Mouse (Mus musculus) neural tube, embryonic 14.5 days (tissue): ENCODE results near the gene Pdzd2. TPM values are rescaled to one million over a fixed set of nuclear protein-coding genes. Genes with fewer than 3 reads are reported as not detected.

Source experiments
- ATAC-seq: fragments of 200-750 bp; cut with Nextera tagmentation; 2 replicates; pipeline ENCODE4 v1.8.0; 2017; ENCODE audit warnings: low read depth, mild to moderate bottlenecking, moderate TSS enrichment, moderate library complexity
- H3K27ac ChIP-seq: fragments of 300-500 bp; sonication (generic); 2 replicates; pipeline ENCODE4 v1.5.1; 2014; ENCODE audit warnings: low read depth, mild to moderate bottlenecking, control low read depth, low read length, moderate library complexity, mixed read lengths
- H3K27me3 ChIP-seq: fragments of 300-500 bp; sonication (generic); 2 replicates; pipeline ENCODE4 v1.6.1; 2014; ENCODE audit warnings: low read length; ENCODE audit not compliant: control insufficient read depth, insufficient read depth
- H3K36me3 ChIP-seq: fragments of 300-500 bp; sonication (generic); 2 replicates; pipeline ENCODE4 v1.6.1; 2014; ENCODE audit warnings: low read length, mixed read lengths; ENCODE audit not compliant: control insufficient read depth, insufficient read depth
- H3K4me1 ChIP-seq: fragments of 300-500 bp; sonication (generic); 2 replicates; pipeline ENCODE4 v1.6.1; 2014; ENCODE audit warnings: low read length; ENCODE audit not compliant: control insufficient read depth, insufficient read depth
- H3K4me2 ChIP-seq: fragments of 300-500 bp; sonication (generic); 2 replicates; pipeline ENCODE4 v1.6.1; 2014; ENCODE audit warnings: mild to moderate bottlenecking, low read depth, low read length, control low read depth
- H3K4me3 ChIP-seq: fragments of 300-500 bp; sonication (generic); 2 replicates; pipeline ENCODE4 v1.5.1; 2014; ENCODE audit warnings: low read depth, low read length, control low read depth, mixed read lengths
- H3K9ac ChIP-seq: fragments of 300-500 bp; sonication (generic); replicated peaks from 2 replicates; pipeline ENCODE4 v1.6.1; 2014; ENCODE audit warnings: low read depth, mild to moderate bottlenecking, control low read depth, low read length, mixed read lengths
- H3K9me3 ChIP-seq: fragments of 300-500 bp; sonication (generic); 2 replicates; pipeline ENCODE4 v1.6.1; 2016; ENCODE audit warnings: low read length; ENCODE audit not compliant: control insufficient read depth
- WGBS: fragments of 180-500 bp; shearing (Covaris S2); extraction: QIAGEN DNeasy Blood & Tissue Kit; methylation state at CpG from one replicate; pipeline ENCODE4 v1.1.7; 2014; 5-methylcytosine and 5-hydroxymethylcytosine counted together
- polyA plus RNA-seq: library from polyadenylated mRNA; unstranded; fragments of >200 nt; fragmentation: Nextera tagmentation; extraction: Ambion mirVana; gene quantifications from 2 replicates; pipeline ENCODE4 v1.2.1, GENCODE M21; 2014

Gene Pdzd2
- polyA plus RNA-seq, 1 experiment from 2014 or later: 16.6 TPM

- H3K36me3 ChIP-seq: no peaks in the 10 kb centered on the region
- no peaks in the 10 kb centered on the region for H3K9me3 ChIP-seq
- H3K9ac ChIP-seq: no peak overlapping the region
- H3K4me1 ChIP-seq: no peaks in the 10 kb centered on the region
- ATAC-seq: no peak
- no peak overlapping the region for H3K4me3 ChIP-seq
- no peaks in the 10 kb centered on the region for H3K27me3 ChIP-seq
- no peak overlapping the region for H3K27ac ChIP-seq
- WGBS: 73% methylated on average over 7 of the region's 7 CpGs
- H3K4me2 ChIP-seq: no peak overlapping the region
Observed at GRCm38 (mm10) chr15:12431684-12432083, 308.0 kb downstream of the Pdzd2 start.

GRCm38 (mm10) chr15:12431188-12431587 is 308.5 kb downstream of the Pdzd2 start:
- WGBS: 97% methylated on average over 3 of the region's 3 CpGs
- ATAC-seq: no peak
- no peak overlapping the region for H3K9ac ChIP-seq
- no peaks in the 10 kb centered on the region for H3K36me3 ChIP-seq
- H3K4me1 ChIP-seq: no peaks in the 10 kb centered on the region
- H3K4me3 ChIP-seq: no peak overlapping the region
- H3K27me3 ChIP-seq: no peaks in the 10 kb centered on the region
- no peak overlapping the region for H3K4me2 ChIP-seq
- no peak overlapping the region for H3K27ac ChIP-seq
- no peaks in the 10 kb centered on the region for H3K9me3 ChIP-seq

DNA sequence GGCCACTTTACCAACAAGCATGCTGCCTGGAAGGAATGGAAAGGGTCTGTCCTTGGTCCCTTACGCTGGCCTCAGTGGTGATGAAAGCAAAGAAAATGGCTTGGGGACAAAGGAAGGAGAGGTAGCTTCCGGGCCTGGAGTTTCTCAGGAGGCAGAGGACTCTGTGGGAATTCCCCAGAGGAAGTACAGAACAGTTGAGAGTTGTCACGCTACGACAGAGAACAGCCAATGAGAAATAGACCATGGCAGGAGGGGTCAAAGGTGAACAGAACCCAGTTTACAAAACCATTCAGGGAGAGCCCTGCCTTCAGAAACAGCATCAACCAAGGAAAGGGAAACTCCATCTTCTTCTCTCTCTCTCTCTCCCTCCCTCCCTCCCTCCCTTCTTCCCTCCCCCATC is 309.1 kb downstream of the Pdzd2 start:
- Histone ChIP-seq H3K4me3 (no peak overlapping the region), H3K9ac (no peak overlapping the region), H3K4me2 (no peak overlapping the region), H3K4me1 (no peaks in the 10 kb centered on the region), H3K9me3 (no peaks in the 10 kb centered on the region), H3K27ac (no peak overlapping the region), H3K36me3 (no peaks in the 10 kb centered on the region), H3K27me3 (no peaks in the 10 kb centered on the region)
- 43% methylated on average over 4 of the region's 4 CpGs for WGBS
- ATAC-seq: no peak

GRCm38 (mm10) chr15:12429572-12430431 is 309.9 kb downstream of the Pdzd2 start:
- Histone ChIP-seq H3K9ac (no peak overlapping the region), H3K9me3 (no peaks in the 10 kb centered on the region), H3K4me3 (no peak overlapping the region), H3K4me2 (no peak overlapping the region), H3K4me1 (no peaks in the 10 kb centered on the region), H3K36me3 (no peaks in the 10 kb centered on the region), H3K27ac (no peak overlapping the region), H3K27me3 (no peaks in the 10 kb centered on the region)
- WGBS: 63% methylated on average over 7 of the region's 7 CpGs
- no peak for ATAC-seq

DNA sequence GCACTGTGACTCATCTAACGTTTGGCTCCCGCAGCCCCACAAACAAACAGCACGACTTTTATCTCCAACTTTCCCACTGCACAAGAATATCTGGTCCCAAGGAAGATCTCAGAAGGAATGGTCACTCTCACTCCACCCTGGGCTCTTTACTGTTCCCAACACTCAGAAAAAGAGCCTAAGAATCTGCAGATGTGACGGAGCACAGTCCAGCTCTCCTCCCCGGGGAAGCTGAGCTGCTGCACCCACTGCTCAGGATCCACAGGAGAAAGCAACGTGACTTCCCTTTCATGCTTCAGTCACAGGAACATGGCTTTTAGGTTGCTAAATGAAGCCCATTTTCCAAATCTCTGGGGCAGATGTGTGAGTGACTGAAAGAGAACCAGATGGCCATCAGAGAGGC is 311.9 kb downstream of the Pdzd2 start:
- no peak for ATAC-seq
- Histone ChIP-seq H3K4me3 (no peak overlapping the region), H3K4me1 (no peaks in the 10 kb centered on the region), H3K9ac (no peak overlapping the region), H3K9me3 (no peaks in the 10 kb centered on the region), H3K27ac (no peak overlapping the region), H3K27me3 (no peaks in the 10 kb centered on the region), H3K4me2 (no peak overlapping the region), H3K36me3 (no peaks in the 10 kb centered on the region)
- WGBS: 82% methylated on average over 6 of the region's 6 CpGs

- Histone ChIP-seq H3K4me1 (no peaks in the 10 kb centered on the region), H3K9me3 (no peaks in the 10 kb centered on the region), H3K36me3 (no peaks in the 10 kb centered on the region), H3K27me3 (no peaks in the 10 kb centered on the region), H3K4me3 (no peak overlapping the region), H3K4me2 (no peak overlapping the region), H3K27ac (no peak overlapping the region), H3K9ac (no peak overlapping the region)
- no peak for ATAC-seq
- 93% methylated on average over 6 of the region's 6 CpGs for WGBS
Observed at GRCm38 (mm10) chr15:12426342-12426741, 313.4 kb downstream of the Pdzd2 start.

DNA sequence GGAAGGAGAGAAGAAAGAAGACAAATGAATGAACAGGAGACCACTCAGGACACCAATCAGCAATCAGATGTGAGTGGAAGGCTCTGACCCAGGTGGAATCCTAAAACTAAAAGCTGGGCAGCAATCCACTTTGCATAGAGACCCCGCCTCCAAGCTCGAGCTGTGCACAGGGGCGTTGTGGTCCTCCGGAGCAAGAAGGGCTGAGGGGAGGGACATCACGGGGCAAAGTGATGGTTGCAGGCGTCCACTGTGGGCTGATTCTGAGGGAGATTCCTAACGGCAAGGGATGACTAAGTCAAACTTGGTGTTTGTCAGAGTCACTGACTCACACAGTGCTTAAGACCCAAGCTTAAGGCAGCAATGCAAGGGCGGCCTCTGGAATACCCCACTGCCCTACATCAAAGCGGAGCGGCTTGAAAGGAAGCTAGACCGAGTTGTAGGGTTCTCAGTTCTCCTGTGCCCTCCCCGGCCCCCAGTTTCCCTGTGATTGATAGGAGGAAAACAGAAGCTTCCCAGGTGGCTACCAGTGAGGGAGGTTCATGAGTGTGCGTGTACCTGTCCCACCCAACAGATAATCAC is 314.6 kb downstream of the Pdzd2 start:
- Histone ChIP-seq H3K4me3 (no peak overlapping the region), H3K36me3 (no peaks in the 10 kb centered on the region), H3K4me2 (no peak overlapping the region), H3K4me1 (no peaks in the 10 kb centered on the region), H3K9me3 (no peaks in the 10 kb centered on the region), H3K27ac (no peak overlapping the region), H3K9ac (no peak overlapping the region), H3K27me3 (no peaks in the 10 kb centered on the region)
- ATAC-seq: no peak
- 43% methylated on average over 13 of the region's 13 CpGs for WGBS

DNA sequence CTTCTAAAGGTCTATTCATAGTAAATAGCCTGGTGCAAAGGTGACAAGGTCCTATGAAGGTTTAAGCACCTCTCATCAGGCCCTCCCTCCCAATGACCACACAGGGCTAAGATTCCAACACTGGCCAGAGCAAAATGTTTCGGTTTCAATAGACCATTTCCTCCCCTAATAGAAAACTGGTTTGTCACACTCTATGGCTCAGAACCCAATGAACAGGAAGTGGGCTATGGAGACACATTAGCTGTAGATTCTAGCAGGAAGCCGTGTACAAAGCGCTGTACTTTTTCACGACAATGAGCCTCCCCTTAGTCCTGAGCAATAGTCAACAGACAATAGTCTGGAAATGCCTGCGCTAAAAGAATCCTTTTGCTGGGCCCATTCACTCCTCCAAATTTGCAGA is 315.5 kb downstream of the Pdzd2 start:
- H3K4me1 ChIP-seq: no peaks in the 10 kb centered on the region
- H3K9me3 ChIP-seq: no peaks in the 10 kb centered on the region
- no peaks in the 10 kb centered on the region for H3K36me3 ChIP-seq
- no peak overlapping the region for H3K9ac ChIP-seq
- ATAC-seq: no peak
- WGBS: 45% methylated on average over 5 of the region's 5 CpGs
- H3K27me3 ChIP-seq: no peaks in the 10 kb centered on the region
- H3K4me2 ChIP-seq: no peak overlapping the region
- no peak overlapping the region for H3K4me3 ChIP-seq
- no peak overlapping the region for H3K27ac ChIP-seq

DNA sequence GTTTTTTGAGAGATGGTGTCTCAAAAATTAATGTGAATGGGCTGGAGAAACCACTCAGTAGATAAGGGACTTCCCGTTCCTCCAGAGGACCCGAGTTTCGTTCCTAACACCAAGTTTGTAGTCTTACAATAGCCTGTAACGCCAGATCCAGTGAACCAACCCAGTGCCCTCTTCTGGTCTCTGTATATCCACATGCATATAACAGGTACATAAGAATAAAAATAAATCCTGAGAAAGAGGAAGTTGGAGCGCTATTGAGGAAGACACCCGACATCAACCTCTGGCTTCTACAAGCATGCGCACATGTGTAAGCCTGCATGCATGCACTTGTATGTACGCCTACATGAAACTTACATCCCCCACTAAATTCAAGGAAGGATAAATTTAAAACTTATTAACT is 318.8 kb downstream of the Pdzd2 start:
- WGBS: 95% methylated on average over 8 of the region's 8 CpGs
- Histone ChIP-seq H3K27me3 (no peaks in the 10 kb centered on the region), H3K27ac (no peak overlapping the region), H3K4me3 (no peak overlapping the region), H3K4me2 (no peak overlapping the region), H3K9me3 (no peaks in the 10 kb centered on the region), H3K4me1 (no peaks in the 10 kb centered on the region), H3K9ac (no peak overlapping the region), H3K36me3 (no peaks in the 10 kb centered on the region)
- no peak for ATAC-seq
